Mouse (Mus musculus): ENCODE measurements at regions not wholly inside any gene's neighbourhood (a gene's known extent, or its start where the extent isn't known, plus 50 kb on each side); places are given as distances from the start of the nearest gene placed in this dataset.

GRCm38 (mm10) chr1:76322943-76323559, 777.0 kb downstream of the Slc4a3 start:
- no peak for DNase-seq (ENCODE audit: low read depth)

- DNase-seq (ENCODE audit: low read depth) = no peak
These were observed 777.5 kb downstream of the Slc4a3 start for GRCm38 (mm10) chr1:76323592-76323991.

GRCm38 (mm10) chr1:76336011-76336410, 789.9 kb downstream of the Slc4a3 start:
- DNase-seq (ENCODE audit: low read depth) = no peak

- DNase-seq (ENCODE audit: low read depth) = no peak
These were observed 816.0 kb downstream of the Slc4a3 start for GRCm38 (mm10) chr1:76362106-76362505.

- DNase-seq (ENCODE audit: low read depth) = no peak
These were observed 827.9 kb downstream of the Slc4a3 start for GRCm38 (mm10) chr1:76373931-76374330.

GRCm38 (mm10) chr1:76378154-76378553, 832.1 kb downstream of the Slc4a3 start:
- DNase-seq (ENCODE audit: low read depth) = no peak

- DNase-seq (ENCODE audit: low read depth) = no peak
These were observed 846.5 kb downstream of the Slc4a3 start for GRCm38 (mm10) chr1:76392536-76392935.

GRCm38 (mm10) chr1:76394038-76394437, 848.0 kb downstream of the Slc4a3 start:
- DNase-seq (ENCODE audit: low read depth) = no peak

- DNase-seq (ENCODE audit: low read depth) = no peak
These were observed 856.8 kb downstream of the Slc4a3 start for GRCm38 (mm10) chr1:76402854-76403253.

- no peak for DNase-seq (ENCODE audit: low read depth)
These were observed 857.9 kb downstream of the Slc4a3 start for GRCm38 (mm10) chr1:76404003-76404402.

GRCm38 (mm10) chr1:76410813-76411212, 864.7 kb downstream of the Slc4a3 start:
- no peak for DNase-seq (ENCODE audit: low read depth)

- DNase-seq (ENCODE audit: low read depth) = no peak
These were observed 874.5 kb downstream of the Slc4a3 start for GRCm38 (mm10) chr1:76420525-76420924.

GRCm38 (mm10) chr1:76427439-76427838, 881.4 kb downstream of the Slc4a3 start:
- DNase-seq (ENCODE audit: low read depth) = no peak

GRCm38 (mm10) chr1:76430041-76430610, 884.1 kb downstream of the Slc4a3 start:
- DNase-seq (ENCODE audit: low read depth) = no peak

- DNase-seq (ENCODE audit: low read depth) = no peak
These were observed 887.4 kb downstream of the Slc4a3 start for GRCm38 (mm10) chr1:76433481-76433941.

- DNase-seq (ENCODE audit: low read depth) = no peak
These were observed 904.6 kb downstream of the Slc4a3 start for GRCm38 (mm10) chr1:76450539-76451214.

- DNase-seq (ENCODE audit: low read depth) = no peak
These were observed 907.2 kb downstream of the Slc4a3 start for GRCm38 (mm10) chr1:76453160-76453710.

- DNase-seq (ENCODE audit: low read depth) = no peak
These were observed 920.5 kb downstream of the Slc4a3 start for GRCm38 (mm10) chr1:76466562-76466961.

GRCm38 (mm10) chr1:76484193-76484592, 938.1 kb downstream of the Slc4a3 start:
- DNase-seq (ENCODE audit: low read depth) = no peak

- no peak for DNase-seq (ENCODE audit: low read depth)
These were observed 941.4 kb downstream of the Slc4a3 start for GRCm38 (mm10) chr1:76487481-76487880.

- no peak for DNase-seq (ENCODE audit: low read depth)
These were observed 943.8 kb downstream of the Slc4a3 start for GRCm38 (mm10) chr1:76489681-76490492.

GRCm38 (mm10) chr1:76490719-76491118, 944.7 kb downstream of the Slc4a3 start:
- no peak for DNase-seq (ENCODE audit: low read depth)

Measured in naive thymus-derived CD4-positive, alpha-beta T cell, adult 2 months (primary cell).